Mouse (Mus musculus) lung, embryonic 14.5 days (tissue): ENCODE results near the gene Tectb. TPM values are rescaled to one million over a fixed set of nuclear protein-coding genes. Genes with fewer than 3 reads are reported as not detected.
"Not testable (repeated sequence)": the region's sequence is repeated elsewhere in the genome, so short reads cannot be mapped to it uniquely, and the experiment has no call there.

Experiments
- ATAC-seq: fragments of 200-750 bp; cut with Nextera tagmentation; 2 replicates; pipeline ENCODE4 v1.8.0; 2017; ENCODE audit warnings: mild to moderate bottlenecking, moderate TSS enrichment, moderate library complexity; ENCODE audit not compliant: insufficient read depth
- DNase-seq: peaks from one replicate; pipeline ENCODE4 v3.0.0-alpha.2; 2015
- H3K27ac ChIP-seq: fragments of 300-500 bp; sonication (generic); 2 replicates; pipeline ENCODE4 v1.5.1; 2014; ENCODE audit warnings: low read depth, mild to moderate bottlenecking, moderate library complexity
- H3K27me3 ChIP-seq: fragments of 300-500 bp; sonication (generic); 2 replicates; pipeline ENCODE4 v1.6.1; 2014; ENCODE audit warnings: low read length, control low read depth; ENCODE audit not compliant: insufficient read depth
- H3K36me3 ChIP-seq: fragments of 300-500 bp; sonication (generic); 2 replicates; pipeline ENCODE4 v1.6.1; 2014; ENCODE audit warnings: control low read depth; ENCODE audit not compliant: insufficient read depth
- H3K4me1 ChIP-seq: fragments of 300-500 bp; sonication (generic); 2 replicates; pipeline ENCODE4 v1.6.1; 2014; ENCODE audit warnings: antibody characterized with exemption, control low read depth; ENCODE audit not compliant: insufficient read depth
- H3K4me2 ChIP-seq: fragments of 300-500 bp; sonication (generic); 2 replicates; pipeline ENCODE4 v1.6.1; 2014; ENCODE audit warnings: mild to moderate bottlenecking
- H3K4me3 ChIP-seq: fragments of 300-500 bp; sonication (generic); 2 replicates; pipeline ENCODE4 v1.5.1; 2014; ENCODE audit warnings: low read depth, low read length
- H3K9ac ChIP-seq: fragments of 300-500 bp; sonication (generic); 2 replicates; pipeline ENCODE4 v1.6.1; 2014
- H3K9me3 ChIP-seq: fragments of 300-500 bp; sonication (generic); 2 replicates; pipeline ENCODE4 v1.6.1; 2016; ENCODE audit warnings: low read depth, low read length, control low read depth
- CTCF ChIP-seq: IDR thresholded peaks from 2 replicates; pipeline ENCODE4 v1.5.1; 2016; ENCODE audit warnings: antibody characterized with exemption, low read depth
- WGBS: fragments of 180-500 bp; shearing (Covaris S2); extraction: QIAGEN DNeasy Blood & Tissue Kit; methylation state at CpG from one replicate; pipeline ENCODE4 v1.1.7; 2014; 5-methylcytosine and 5-hydroxymethylcytosine counted together
- polyA plus RNA-seq: library from polyadenylated mRNA; unstranded; fragments of >200 nt; fragmentation: Nextera tagmentation; extraction: Ambion mirVana; gene quantifications from 2 replicates; pipeline ENCODE4 v1.2.1, GENCODE M21; 2014

Tectb gene
- polyA plus RNA-seq, 1 experiment from 2014 or later, result not detected

DNA sequence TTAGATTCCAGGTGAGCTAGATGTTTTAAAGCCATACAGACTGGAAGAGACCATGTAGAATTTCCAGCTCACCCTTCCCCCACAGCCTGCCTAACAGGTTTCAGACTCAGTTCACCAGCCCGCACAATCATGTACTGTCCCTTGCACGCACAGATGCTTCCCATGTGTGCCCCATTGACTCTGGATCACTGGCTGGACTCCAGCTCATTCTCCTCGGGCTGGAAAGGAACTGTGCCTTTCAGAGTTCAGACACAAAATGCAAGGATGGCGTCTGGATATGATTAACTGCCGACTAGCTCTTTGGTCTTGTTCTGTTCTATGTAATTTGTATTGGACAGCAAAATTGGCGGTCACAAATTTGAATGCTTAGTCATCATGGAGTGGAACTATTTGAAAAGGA is 30.9 kb upstream of the Tectb start:
- H3K36me3 ChIP-seq, result no peaks in the 10 kb centered on the region
- no peak overlapping the region for H3K4me2 ChIP-seq
- no peaks in the 10 kb centered on the region for H3K4me1 ChIP-seq
- DNase-seq (no peak), ATAC-seq (no peak)
- H3K27ac ChIP-seq, result no peak overlapping the region
- TF ChIP-seq CTCF, result no peak
- no peaks in the 10 kb centered on the region for H3K27me3 ChIP-seq
- H3K9ac ChIP-seq, result no peak overlapping the region
- no peak overlapping the region for H3K4me3 ChIP-seq
- WGBS, result 60% methylated on average over 6 of the region's 6 CpGs
- H3K9me3 ChIP-seq, result no peaks in the 10 kb centered on the region

DNA sequence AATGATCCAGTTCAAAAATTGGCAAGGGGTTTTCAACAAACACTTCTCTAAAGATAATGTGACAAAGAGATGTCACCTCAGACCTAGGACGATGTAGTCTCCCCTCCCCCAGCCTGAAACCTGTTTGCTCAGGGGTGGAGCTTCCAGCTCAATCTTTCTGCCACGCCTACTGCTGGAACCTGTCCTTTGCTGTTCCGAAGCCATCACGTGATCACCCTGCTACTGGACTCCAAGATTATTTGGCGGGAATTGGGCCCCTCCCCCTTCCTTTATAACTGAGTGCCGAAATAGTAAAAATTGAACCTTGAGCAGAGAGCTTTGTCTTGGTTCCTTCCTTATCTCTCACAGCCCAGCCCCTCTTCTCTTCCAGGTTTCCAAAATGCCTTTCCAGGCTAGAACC is 28.3 kb upstream of the Tectb start:
- not testable (repeated sequence) for H3K27me3 ChIP-seq, ATAC-seq, H3K27ac ChIP-seq, H3K9me3 ChIP-seq, H3K4me3 ChIP-seq, H3K4me2 ChIP-seq, H3K36me3 ChIP-seq, DNase-seq, H3K4me1 ChIP-seq, H3K9ac ChIP-seq
- WGBS, result 41% methylated on average over 5 of the region's 6 CpGs

DNA sequence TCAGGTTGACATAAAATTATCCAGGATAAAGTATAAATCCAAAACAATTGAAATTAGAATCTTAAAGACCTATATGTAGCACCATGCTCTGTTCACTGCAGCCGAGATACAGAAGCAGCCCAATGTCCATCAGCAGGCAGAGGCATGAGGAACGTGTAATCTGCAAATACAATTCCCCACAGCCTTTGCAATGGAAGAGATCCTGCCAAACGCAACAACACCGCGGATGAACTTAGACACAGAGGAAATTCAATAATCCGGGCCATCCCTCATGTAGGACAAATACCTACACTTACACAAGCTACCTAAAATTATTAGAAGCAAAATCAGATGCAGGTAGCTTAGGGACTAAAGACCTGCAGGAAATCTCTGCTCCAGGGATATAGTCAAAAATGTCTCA is 27.6 kb upstream of the Tectb start:
- H3K9ac ChIP-seq, result no peak overlapping the region
- no peak overlapping the region for H3K27ac ChIP-seq
- H3K4me2 ChIP-seq, result no peak overlapping the region
- TF ChIP-seq CTCF, result no peak
- H3K4me3 ChIP-seq, result no peak overlapping the region
- no peaks in the 10 kb centered on the region for H3K9me3 ChIP-seq
- H3K27me3 ChIP-seq, result no peaks in the 10 kb centered on the region
- no peaks in the 10 kb centered on the region for H3K4me1 ChIP-seq
- ATAC-seq, result no peak
- no peak for DNase-seq
- H3K36me3 ChIP-seq, result no peaks in the 10 kb centered on the region
- WGBS, result 86% methylated on average over 6 of the region's 6 CpGs

DNA sequence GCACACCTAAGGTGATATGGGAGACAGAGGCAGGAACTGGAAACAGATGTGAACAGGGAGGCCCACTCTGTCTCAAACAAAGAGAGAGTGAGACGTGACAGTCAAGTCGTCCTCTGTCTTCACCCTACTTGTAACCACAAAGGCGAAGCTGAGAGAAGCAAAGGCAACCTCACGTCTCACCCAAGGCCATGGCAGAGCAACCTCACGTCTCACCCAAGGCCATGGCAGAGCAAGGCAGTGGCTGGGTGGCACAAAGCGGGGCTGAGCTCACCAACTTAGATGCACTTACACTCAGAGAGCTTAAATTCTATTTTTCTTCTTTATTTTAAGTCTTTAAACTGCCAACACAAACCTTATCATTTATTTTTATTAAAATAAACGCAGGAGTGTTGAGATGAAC is 23.5 kb upstream of the Tectb start:
- Histone ChIP-seq H3K4me1 (peaks cover 7% of the 10 kb centered on the region; the same call in 1 of the 2 replicates), H3K27me3 (0 out of 2 replicates have a peak, but pooled peaks cover 8% of the 10 kb centered on the region), H3K36me3 (no peaks in the 10 kb centered on the region), H3K4me2 (no peak overlapping the region), H3K27ac (no peak overlapping the region), H3K9me3 (no peaks in the 10 kb centered on the region), H3K9ac (no peak overlapping the region), H3K4me3 (no peak overlapping the region)
- TF ChIP-seq CTCF, result no peak
- WGBS, result 74% methylated on average over 7 of the region's 7 CpGs
- ATAC-seq, result no peak
- DNase-seq, result no peak

DNA sequence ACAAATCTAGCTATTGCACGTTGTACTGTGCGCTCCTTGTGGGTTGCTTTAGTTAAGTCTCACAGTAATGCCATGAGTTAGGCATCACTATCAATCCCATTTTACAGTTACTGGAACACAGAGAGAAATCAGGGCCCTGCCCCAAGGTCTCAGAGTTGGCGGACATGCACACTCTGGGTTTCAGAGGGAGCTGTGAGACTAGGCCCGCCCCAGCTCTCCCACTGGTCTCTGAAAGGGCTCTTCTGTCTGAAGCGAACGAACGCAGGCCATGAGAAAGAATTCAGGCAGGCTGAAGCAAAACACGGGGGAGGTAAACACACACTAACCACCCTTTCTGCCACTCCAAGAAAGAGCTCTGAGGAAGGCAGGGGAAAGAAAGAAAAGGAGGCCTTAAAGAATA is 21.9 kb upstream of the Tectb start:
- ATAC-seq (no peak), DNase-seq (no peak)
- Histone ChIP-seq H3K9ac (no peak overlapping the region), H3K4me1 (peaks cover 7% of the 10 kb centered on the region; the same call in 1 of the 2 replicates), H3K27me3 (0 out of 2 replicates have a peak, but pooled peaks cover 8% of the 10 kb centered on the region), H3K27ac (no peak overlapping the region), H3K4me3 (no peak overlapping the region), H3K4me2 (no peak overlapping the region), H3K9me3 (no peaks in the 10 kb centered on the region), H3K36me3 (no peaks in the 10 kb centered on the region)
- 49% methylated on average over 8 of the region's 8 CpGs for WGBS
- TF ChIP-seq CTCF, result no peak

DNA sequence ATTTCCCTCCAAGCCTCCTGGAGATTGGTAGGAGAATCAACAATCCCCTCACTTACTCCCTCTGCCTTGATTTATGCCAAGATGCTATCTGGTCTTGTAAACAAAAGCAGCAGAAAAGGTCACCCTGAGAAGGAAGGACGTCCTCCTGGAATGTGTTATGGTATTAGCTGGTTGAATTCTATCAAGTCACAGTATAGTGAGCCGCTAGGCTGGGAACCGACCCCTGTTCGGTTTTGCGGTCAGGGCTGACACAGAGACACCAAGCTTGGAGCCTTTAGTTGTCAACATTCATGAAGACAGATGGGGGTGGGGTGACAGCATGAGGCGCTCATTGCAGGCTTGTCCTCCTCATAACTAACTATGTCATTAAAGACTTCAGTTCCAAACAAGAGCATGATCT is 20.7 kb upstream of the Tectb start:
- no peaks in the 10 kb centered on the region for H3K36me3 ChIP-seq
- H3K4me2 ChIP-seq, result no peak overlapping the region
- peak; percentile 78; the same call in 1 of the 2 replicates for ATAC-seq
- no peaks in the 10 kb centered on the region for H3K9me3 ChIP-seq
- peak; percentile 42 for DNase-seq
- WGBS, result 18% methylated on average over 6 of the region's 6 CpGs
- H3K27me3 ChIP-seq, result 0 out of 2 replicates have a peak, but pooled peaks cover 8% of the 10 kb centered on the region
- H3K4me3 ChIP-seq, result no peak overlapping the region
- peaks cover 7% of the 10 kb centered on the region; the same call in 1 of the 2 replicates for H3K4me1 ChIP-seq
- no peak overlapping the region for H3K27ac ChIP-seq
- H3K9ac ChIP-seq, result no peak overlapping the region
- no peak for TF ChIP-seq CTCF

DNA sequence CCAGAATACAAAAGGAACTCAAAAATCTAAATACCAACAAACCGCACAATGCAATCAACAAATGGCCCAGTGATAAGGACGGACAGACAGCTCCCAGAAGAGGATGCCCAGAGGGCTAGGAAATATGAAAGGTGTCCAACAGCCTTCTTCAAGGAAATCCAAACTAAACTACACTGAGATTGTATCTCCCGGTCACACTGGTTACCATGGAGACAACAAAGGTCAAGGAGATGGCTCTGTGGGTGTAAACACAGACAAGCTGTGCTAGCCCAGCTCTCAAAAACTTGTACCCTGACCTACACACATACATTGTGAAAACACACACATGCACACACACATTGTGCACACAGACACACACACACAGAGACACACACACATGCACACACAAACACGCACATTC is 18.3 kb upstream of the Tectb start:
- no peaks in the 10 kb centered on the region for H3K36me3 ChIP-seq
- 53% methylated on average over 4 of the region's 4 CpGs for WGBS
- ATAC-seq, result no peak

DNA sequence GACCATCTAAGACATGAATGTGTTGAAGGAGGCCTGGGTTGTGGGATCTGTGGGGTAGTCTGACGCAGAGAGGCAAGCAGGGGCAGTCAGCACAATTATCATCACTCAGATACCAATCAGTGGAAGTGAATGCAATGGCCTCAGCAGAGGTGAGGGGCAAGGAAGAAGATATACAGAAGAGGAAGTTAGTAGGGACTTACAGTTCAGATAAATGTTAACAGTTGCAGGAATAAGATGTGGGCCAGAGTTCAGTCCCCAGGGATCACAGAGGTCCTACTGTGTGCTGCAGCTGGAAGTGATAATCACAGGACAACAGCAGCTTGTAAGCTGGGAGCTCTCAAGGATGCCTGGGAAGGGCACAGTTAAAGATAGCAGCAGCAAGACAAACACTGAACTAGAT is 16.4 kb upstream of the Tectb start:
- H3K9ac ChIP-seq, result no peak overlapping the region
- 0 out of 2 replicates have a peak, but pooled peaks cover 8% of the 10 kb centered on the region for H3K27me3 ChIP-seq
- no peak overlapping the region for H3K27ac ChIP-seq
- H3K36me3 ChIP-seq, result no peaks in the 10 kb centered on the region
- no peaks in the 10 kb centered on the region for H3K9me3 ChIP-seq
- TF ChIP-seq CTCF, result no peak
- H3K4me3 ChIP-seq, result no peak overlapping the region
- 63% methylated on average over 1 of the region's 1 CpGs for WGBS
- DNase-seq (no peak), ATAC-seq (no peak)
- no peak overlapping the region for H3K4me2 ChIP-seq
- peaks cover 7% of the 10 kb centered on the region; the same call in 1 of the 2 replicates for H3K4me1 ChIP-seq

More for the DNA sequence above, 18.3 kb upstream of the Tectb start:
- Histone ChIP-seq H3K27me3 (0 out of 2 replicates have a peak, but pooled peaks cover 8% of the 10 kb centered on the region), H3K9me3 (no peaks in the 10 kb centered on the region), H3K27ac (no peak overlapping the region), H3K4me3 (no peak overlapping the region), H3K4me1 (peaks cover 7% of the 10 kb centered on the region; the same call in 1 of the 2 replicates), H3K9ac (no peak overlapping the region), H3K4me2 (no peak overlapping the region)
- no peak for TF ChIP-seq CTCF
- DNase-seq, result peak; percentile 42
